Mouse (Mus musculus): ENCODE measurements around the gene 6430628N08Rik. TPM values are rescaled to one million over a fixed set of nuclear protein-coding genes. Genes with fewer than 3 reads are reported as not detected.
A peak's percentile ranks its signal among the peaks of the same experiment; 100 is the strongest.

Gene 6430628N08Rik
- polyA plus RNA-seq, 1 experiment from 2014 or later = not detected

- 89% methylated on average over 5 of the region's 5 CpGs for WGBS
- Histone ChIP-seq H3K4me2 (ENCODE audit: low read depth, low read length, severe bottlenecking) (no peak overlapping the region), H3K9ac (ENCODE audit: low read length) (no peak overlapping the region), H3K9me3 (ENCODE audit: control insufficient read depth, low read length) (no peaks in the 10 kb centered on the region), H3K27me3 (ENCODE audit: control insufficient read depth, insufficient read depth, low read length) (peaks cover 19% of the 10 kb centered on the region), H3K36me3 (ENCODE audit: control insufficient read depth, insufficient read depth, low read length) (no peaks in the 10 kb centered on the region), H3K4me3 (ENCODE audit: low read depth, low read length) (no peak overlapping the region), H3K4me1 (replicated peaks; ENCODE audit: control insufficient read depth, insufficient read depth, low read length) (no peaks in the 10 kb centered on the region), H3K27ac (ENCODE audit: low read depth, low read length) (no peak overlapping the region)
- DNase-seq (ENCODE audit: low spot score) (no peak), ATAC-seq (replicated peaks; ENCODE audit: low FRiP score) (no peak)
These were observed 32.2 kb downstream of the 6430628N08Rik start for GRCm38 (mm10) chr4:115922688-115923087.

GRCm38 (mm10) chr4:115923262-115923880 is 32.9 kb downstream of the 6430628N08Rik start:
- Histone ChIP-seq H3K27me3 (ENCODE audit: control insufficient read depth, insufficient read depth, low read length) (peaks cover 17% of the 10 kb centered on the region; the same call in 1 of the 2 replicates), H3K27ac (ENCODE audit: low read depth, low read length) (no peak overlapping the region), H3K36me3 (ENCODE audit: control insufficient read depth, insufficient read depth, low read length) (no peaks in the 10 kb centered on the region), H3K4me2 (ENCODE audit: low read depth, low read length, severe bottlenecking) (no peak overlapping the region), H3K4me1 (replicated peaks; ENCODE audit: control insufficient read depth, insufficient read depth, low read length) (no peaks in the 10 kb centered on the region), H3K9ac (ENCODE audit: low read length) (no peak overlapping the region), H3K9me3 (ENCODE audit: control insufficient read depth, low read length) (no peaks in the 10 kb centered on the region), H3K4me3 (ENCODE audit: low read depth, low read length) (no peak overlapping the region)
- ATAC-seq (replicated peaks; ENCODE audit: low FRiP score) (no peak), DNase-seq (ENCODE audit: low spot score) (no peak)
- 79% methylated on average over 16 of the region's 16 CpGs for WGBS

GRCm38 (mm10) chr4:115927637-115928036 is 37.2 kb downstream of the 6430628N08Rik start:
- H3K9ac ChIP-seq (ENCODE audit: low read length) = no peak overlapping the region
- WGBS = 77% methylated on average over 7 of the region's 7 CpGs
- no peaks in the 10 kb centered on the region for H3K4me1 ChIP-seq (replicated peaks; ENCODE audit: control insufficient read depth, insufficient read depth, low read length)
- H3K9me3 ChIP-seq (ENCODE audit: control insufficient read depth, low read length) = no peaks in the 10 kb centered on the region
- no peak overlapping the region for H3K4me2 ChIP-seq (ENCODE audit: low read depth, low read length, severe bottlenecking)
- peaks cover 42% of the 10 kb centered on the region for H3K27me3 ChIP-seq (ENCODE audit: control insufficient read depth, insufficient read depth, low read length)
- no peaks in the 10 kb centered on the region for H3K36me3 ChIP-seq (ENCODE audit: control insufficient read depth, insufficient read depth, low read length)
- DNase-seq (ENCODE audit: low spot score) (no peak), ATAC-seq (replicated peaks; ENCODE audit: low FRiP score) (no peak)
- H3K4me3 ChIP-seq (ENCODE audit: low read depth, low read length) = no peak overlapping the region
- H3K27ac ChIP-seq (ENCODE audit: low read depth, low read length) = no peak overlapping the region

- Histone ChIP-seq H3K27ac (ENCODE audit: low read depth, low read length) (no peak overlapping the region), H3K4me2 (ENCODE audit: low read depth, low read length, severe bottlenecking) (no peak overlapping the region), H3K9me3 (ENCODE audit: control insufficient read depth, low read length) (no peaks in the 10 kb centered on the region), H3K36me3 (ENCODE audit: control insufficient read depth, insufficient read depth, low read length) (no peaks in the 10 kb centered on the region), H3K4me3 (ENCODE audit: low read depth, low read length) (no peak overlapping the region), H3K27me3 (ENCODE audit: control insufficient read depth, insufficient read depth, low read length) (peaks cover 80% of the 10 kb centered on the region), H3K9ac (ENCODE audit: low read length) (no peak overlapping the region), H3K4me1 (replicated peaks; ENCODE audit: control insufficient read depth, insufficient read depth, low read length) (peaks cover 7% of the 10 kb centered on the region)
- DNase-seq (ENCODE audit: low spot score) (no peak), ATAC-seq (replicated peaks; ENCODE audit: low FRiP score) (no peak)
- 56% methylated on average over 13 of the region's 13 CpGs for WGBS
These were observed 41.2 kb downstream of the 6430628N08Rik start for GRCm38 (mm10) chr4:115931556-115932088.

GRCm38 (mm10) chr4:115935835-115936581 is 45.5 kb downstream of the 6430628N08Rik start:
- H3K9me3 ChIP-seq (ENCODE audit: control insufficient read depth, low read length) = no peaks in the 10 kb centered on the region
- no peak overlapping the region for H3K4me2 ChIP-seq (ENCODE audit: low read depth, low read length, severe bottlenecking)
- ATAC-seq (replicated peaks; ENCODE audit: low FRiP score) = no peak
- H3K27ac ChIP-seq (ENCODE audit: low read depth, low read length) = no peak overlapping the region
- peak; percentile 73 for DNase-seq (ENCODE audit: low spot score)
- peaks cover 10% of the 10 kb centered on the region for H3K4me1 ChIP-seq (replicated peaks; ENCODE audit: control insufficient read depth, insufficient read depth, low read length)
- no peaks in the 10 kb centered on the region for H3K36me3 ChIP-seq (ENCODE audit: control insufficient read depth, insufficient read depth, low read length)
- no peak overlapping the region for H3K4me3 ChIP-seq (ENCODE audit: low read depth, low read length)
- WGBS = under 1% methylated on average over 36 of the region's 36 CpGs
- H3K27me3 ChIP-seq (ENCODE audit: control insufficient read depth, insufficient read depth, low read length) = peaks cover 94% of the 10 kb centered on the region
- no peak overlapping the region for H3K9ac ChIP-seq (ENCODE audit: low read length)

GRCm38 (mm10) chr4:115936646-115937045 is 46.2 kb downstream of the 6430628N08Rik start:
- Histone ChIP-seq H3K4me1 (replicated peaks; ENCODE audit: control insufficient read depth, insufficient read depth, low read length) (peaks cover 10% of the 10 kb centered on the region), H3K4me3 (ENCODE audit: low read depth, low read length) (no peak overlapping the region), H3K4me2 (ENCODE audit: low read depth, low read length, severe bottlenecking) (no peak overlapping the region), H3K36me3 (ENCODE audit: control insufficient read depth, insufficient read depth, low read length) (no peaks in the 10 kb centered on the region), H3K9me3 (ENCODE audit: control insufficient read depth, low read length) (no peaks in the 10 kb centered on the region), H3K9ac (ENCODE audit: low read length) (no peak overlapping the region), H3K27me3 (ENCODE audit: control insufficient read depth, insufficient read depth, low read length) (peaks cover 95% of the 10 kb centered on the region), H3K27ac (ENCODE audit: low read depth, low read length) (no peak overlapping the region)
- DNase-seq (ENCODE audit: low spot score) = peak; percentile 67
- under 1% methylated on average over 20 of the region's 20 CpGs for WGBS
- no peak for ATAC-seq (replicated peaks; ENCODE audit: low FRiP score)

GRCm38 (mm10) chr4:115937061-115937976 is 46.9 kb downstream of the 6430628N08Rik start:
- DNase-seq (ENCODE audit: low spot score) = no peak
- ATAC-seq (replicated peaks; ENCODE audit: low FRiP score) = no peak
- no peak overlapping the region for H3K4me2 ChIP-seq (ENCODE audit: low read depth, low read length, severe bottlenecking)

More at GRCm38 (mm10) chr4:115937061-115937976, 46.9 kb downstream of the 6430628N08Rik start:
- Histone ChIP-seq H3K9me3 (ENCODE audit: control insufficient read depth, low read length) (no peaks in the 10 kb centered on the region), H3K27ac (ENCODE audit: low read depth, low read length) (no peak overlapping the region), H3K4me3 (ENCODE audit: low read depth, low read length) (no peak overlapping the region), H3K4me1 (replicated peaks; ENCODE audit: control insufficient read depth, insufficient read depth, low read length) (peaks cover 10% of the 10 kb centered on the region), H3K9ac (ENCODE audit: low read length) (no peak overlapping the region), H3K36me3 (ENCODE audit: control insufficient read depth, insufficient read depth, low read length) (no peaks in the 10 kb centered on the region), H3K27me3 (ENCODE audit: control insufficient read depth, insufficient read depth, low read length) (peaks cover 95% of the 10 kb centered on the region)
- WGBS = 2% methylated on average over 19 of the region's 19 CpGs
